ENCODE assay signal across 5 mouse cellular contexts in the genomic region with DNA sequence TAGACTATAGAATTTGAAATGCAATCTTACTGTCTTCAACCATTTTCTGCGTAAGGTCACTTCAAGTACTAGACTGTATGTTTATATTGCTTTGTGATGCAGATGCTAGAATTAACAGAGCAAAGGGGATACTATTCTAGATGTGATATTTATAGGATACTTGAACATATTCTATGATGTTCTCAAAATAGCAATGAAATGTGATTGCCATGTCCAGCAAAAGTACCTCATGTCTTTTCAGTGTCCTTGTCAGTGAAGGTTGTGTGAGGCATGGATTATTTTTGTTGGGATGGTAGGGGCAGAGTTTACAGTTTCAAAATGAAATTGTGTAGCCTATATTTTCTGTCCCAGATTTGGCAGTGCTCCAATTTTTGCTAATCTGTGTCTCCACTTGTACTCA.
A peak's percentile ranks its signal among the peaks of the same experiment; 100 is the strongest.
DNase-seq lines count a peak whose midpoint lies in the region; ATAC-seq and TF ChIP-seq lines count a peak whose summit lies in the region.
"Not testable (repeated sequence)": the region's sequence is repeated elsewhere in the genome, so short reads cannot be mapped to it uniquely, and the experiment has no call there.

No protein-coding gene starts in this region.

- H3K79me2 ChIP-seq in heart, adult 2 months (replicated peaks; ENCODE audit: control insufficient read depth, insufficient read depth, low read length) = not testable (repeated sequence)

- 73% methylated on average over 1 of the region's 1 CpGs for WGBS in heart, adult 2 months
- 64% methylated on average over 1 of the region's 1 CpGs for WGBS in heart, embryonic 15.5 days
- 75% methylated on average over 1 of the region's 1 CpGs for WGBS in heart, embryonic 16.5 days
- WGBS in heart, postnatal 0 days = 60% methylated on average over 1 of the region's 1 CpGs

- H3K4me3 ChIP-seq in heart, adult 2 months; heart, embryonic 15.5 days; heart, embryonic 16.5 days (ENCODE audit: low read length); heart, postnatal 0 days (ENCODE audit: low read depth, low read length): not testable (repeated sequence)

- not testable (repeated sequence) for H3K27me3 ChIP-seq in heart, adult 2 months (ENCODE audit: control insufficient read depth, insufficient read depth, low read length); heart, embryonic 15.5 days; heart, embryonic 16.5 days (ENCODE audit: control insufficient read depth, insufficient read depth, low read length); heart, postnatal 0 days (ENCODE audit: control insufficient read depth, insufficient read depth, low read length)

- not testable (repeated sequence) for H3K4me2 ChIP-seq in heart, embryonic 15.5 days; heart, embryonic 16.5 days (ENCODE audit: low read depth, low read length); heart, postnatal 0 days (ENCODE audit: low read depth, low read length)

- 0 out of 2 replicates have a peak, but pooled peaks have one; percentile 14 for ATAC-seq in heart, embryonic 15.5 days (replicated peaks; ENCODE audit: insufficient number of reproducible peaks, insufficient read depth, low FRiP score, low read depth)
- peak; percentile 55 for ATAC-seq in heart, embryonic 16.5 days (replicated peaks; ENCODE audit: extremely low read depth, insufficient read depth, low FRiP score)
- ATAC-seq in heart, postnatal 0 days (ENCODE audit: insufficient read depth, low read depth) = peak; percentile 83

- not testable (repeated sequence) for TF ChIP-seq EP300 in heart, adult 2 months (IDR thresholded peaks at IDR 0.05; ENCODE audit: insufficient read depth, low read depth, low read length); heart, postnatal 0 days (IDR thresholded peaks at IDR 0.05; ENCODE audit: low read depth)

- not testable (repeated sequence) for H3K4me1 ChIP-seq in heart, adult 2 months (ENCODE audit: control insufficient read depth, insufficient read depth, low read length); heart, embryonic 15.5 days (replicated peaks); heart, embryonic 16.5 days (ENCODE audit: control insufficient read depth, insufficient read depth, low read length); heart, postnatal 0 days (ENCODE audit: control insufficient read depth, insufficient read depth)

- H3K9me3 ChIP-seq in heart, embryonic 15.5 days (replicated peaks); heart, embryonic 16.5 days (replicated peaks; ENCODE audit: control insufficient read depth, low read length); heart, postnatal 0 days (replicated peaks; ENCODE audit: control insufficient read depth, low read length): not testable (repeated sequence)

- H3K9ac ChIP-seq in heart, adult 2 months (ENCODE audit: low read depth, low read length); heart, embryonic 15.5 days; heart, embryonic 16.5 days (ENCODE audit: low read length); heart, postnatal 0 days (replicated peaks; ENCODE audit: low read depth, low read length): not testable (repeated sequence)

- peak; percentile 41 for DNase-seq in heart, adult 11 months
- not testable (repeated sequence) for DNase-seq in heart, adult 2 months; heart, postnatal 0 days (ENCODE audit: low spot score)

- intact Hi-C loops in heart, adult 2 months (cut with DNase I) = not testable (repeated sequence)

- TF ChIP-seq POLR2A in heart, adult 2 months (IDR thresholded peaks at IDR 0.05; ENCODE audit: insufficient read depth, low read depth, low read length) = not testable (repeated sequence)

- TF ChIP-seq CTCF in heart, adult 2 months (IDR thresholded peaks at IDR 0.05); heart, postnatal 0 days (IDR thresholded peaks at IDR 0.05; ENCODE audit: low read depth): not testable (repeated sequence)

- peak overlapping the region; percentile 69 for H3K27ac ChIP-seq in heart, adult 2 months
- H3K27ac ChIP-seq in heart, embryonic 15.5 days; heart, embryonic 16.5 days (ENCODE audit: low read length); heart, postnatal 0 days (ENCODE audit: low read depth): not testable (repeated sequence)

- H3K36me3 ChIP-seq in heart, adult 2 months (ENCODE audit: control insufficient read depth, insufficient read depth, low read length); heart, embryonic 15.5 days; heart, embryonic 16.5 days (ENCODE audit: control insufficient read depth, insufficient read depth); heart, postnatal 0 days (replicated peaks; ENCODE audit: control insufficient read depth, insufficient read depth, low read length): not testable (repeated sequence)

Comparison
In these comparisons a context has a peak if more than half of its experiments do, and no peak if none do; other contexts are left out.
1. ATAC-seq: peak in every context shown above with its lines; median percentile 83 in heart, postnatal 0 days; 55 in heart, embryonic 16.5 days; 14 in heart, embryonic 15.5 days.